Mouse (Mus musculus): ENCODE measurements around the gene Dennd6a. TPM values are rescaled to one million over a fixed set of nuclear protein-coding genes. Genes with fewer than 3 reads are reported as not detected.

Dennd6a gene
- polyA plus RNA-seq, 1 experiment, result 50.2 TPM

DNA sequence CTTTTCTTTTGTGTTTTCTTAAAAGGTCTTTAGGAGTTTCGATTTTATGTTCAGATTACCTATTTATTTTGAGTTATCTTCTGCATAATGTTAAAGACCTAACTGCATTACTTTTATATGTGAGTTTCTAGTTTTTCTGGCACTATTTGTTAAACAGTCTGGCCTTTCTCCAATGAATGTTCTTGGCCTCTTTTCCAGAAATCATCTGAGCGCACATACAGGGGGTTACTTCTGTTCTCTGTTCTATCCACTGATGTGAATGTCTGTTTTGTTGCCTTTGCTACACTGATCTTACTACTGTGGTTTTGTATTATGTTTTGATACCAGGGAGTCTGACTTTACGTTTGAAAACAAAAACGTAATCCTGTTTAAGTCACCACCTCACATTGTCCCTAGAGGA is 3.8 kb upstream of the Dennd6a start:
- Histone ChIP-seq H3K4me1 (ENCODE audit: control insufficient read depth, insufficient read depth, low read length) (peaks cover 5% of the 10 kb centered on the region; the same call in 1 of the 2 replicates), H3K4me3 (ENCODE audit: insufficient read depth, low read length) (no peak overlapping the region), H3K27ac (ENCODE audit: insufficient read depth, low read depth, low read length) (no peak overlapping the region)
- TF ChIP-seq CTCF (IDR thresholded peaks at IDR 0.05; ENCODE audit: low read depth, low read length), result no peak
- TF ChIP-seq POLR2A (IDR thresholded peaks at IDR 0.05; ENCODE audit: borderline replicate concordance, low read depth, low read length), result no peak

DNA sequence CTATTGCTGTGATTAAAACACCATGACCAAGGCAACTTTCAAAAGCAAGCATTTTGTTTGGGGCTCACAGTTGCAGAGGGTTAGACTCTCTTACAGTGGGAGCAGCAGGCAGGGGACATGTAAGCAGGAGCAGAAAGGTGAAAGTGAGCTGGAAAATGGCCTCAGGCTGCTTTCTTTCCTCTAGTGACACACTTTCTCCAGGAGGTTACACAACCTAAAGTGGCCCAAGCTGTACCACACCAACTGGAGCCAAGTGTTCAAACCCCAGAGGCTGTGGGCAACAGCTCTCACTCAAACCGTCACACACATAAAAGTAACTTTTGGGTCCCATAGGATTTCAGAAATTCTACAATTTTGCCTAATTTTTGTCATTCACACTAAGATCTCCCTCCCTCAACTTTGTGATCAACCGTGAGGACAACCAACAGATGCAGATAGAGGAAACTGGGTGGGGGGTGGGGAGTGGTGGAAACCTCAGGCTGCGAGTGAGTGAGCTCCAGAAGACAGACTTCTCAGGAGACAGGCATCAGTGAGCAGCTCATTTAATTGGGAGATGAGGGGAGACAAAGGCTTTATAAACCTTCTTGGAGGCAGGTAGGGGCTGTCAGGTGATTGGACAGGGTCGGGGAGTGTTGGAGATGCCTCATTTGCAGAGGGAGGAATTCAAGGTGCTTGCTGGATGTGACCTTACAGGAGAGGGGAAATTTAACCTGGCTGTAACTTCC is 1.5 kb upstream of the Dennd6a start:
- no peaks in the 10 kb centered on the region for H3K4me1 ChIP-seq (ENCODE audit: control insufficient read depth, insufficient read depth, low read length)
- TF ChIP-seq POLR2A (IDR thresholded peaks at IDR 0.05; ENCODE audit: borderline replicate concordance, low read depth, low read length), result no peak
- TF ChIP-seq CTCF (IDR thresholded peaks at IDR 0.05; ENCODE audit: low read depth, low read length), result no peak
- no peak overlapping the region for H3K4me3 ChIP-seq (ENCODE audit: insufficient read depth, low read length)
- H3K27ac ChIP-seq (ENCODE audit: insufficient read depth, low read depth, low read length), result no peak overlapping the region

DNA sequence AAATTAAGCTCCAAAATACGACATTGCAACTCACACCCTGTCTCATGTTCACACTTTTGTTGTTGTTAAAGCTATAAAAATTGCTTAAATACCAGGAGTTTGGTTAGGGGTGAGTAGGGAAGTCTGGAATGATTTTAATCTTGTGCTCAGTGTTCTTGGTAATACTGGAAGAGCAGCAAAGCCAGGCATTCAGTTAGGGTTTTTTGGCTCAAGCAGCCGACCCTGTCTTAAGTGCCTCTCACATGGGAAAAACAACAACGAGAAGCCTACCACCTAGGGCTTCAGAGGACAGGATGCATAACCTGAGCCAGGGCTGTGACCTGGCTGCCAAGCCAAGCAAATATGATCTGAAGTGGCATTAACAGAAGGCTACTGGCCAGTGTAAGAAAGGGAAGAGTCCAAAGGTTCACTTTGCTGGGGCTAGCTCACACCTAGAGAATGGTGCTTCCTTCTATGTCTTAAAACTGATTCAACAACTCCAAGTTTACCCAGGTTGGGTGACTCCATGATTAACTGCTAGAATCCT is 2.7 kb downstream of the Dennd6a start:
- Histone ChIP-seq H3K4me1 (ENCODE audit: control insufficient read depth, insufficient read depth, low read length) (peaks cover 8% of the 10 kb centered on the region), H3K4me3 (ENCODE audit: insufficient read depth, low read length) (no peak overlapping the region), H3K27ac (ENCODE audit: insufficient read depth, low read depth, low read length) (no peak overlapping the region)
- TF ChIP-seq CTCF (IDR thresholded peaks at IDR 0.05; ENCODE audit: low read depth, low read length) (no peak), POLR2A (IDR thresholded peaks at IDR 0.05; ENCODE audit: borderline replicate concordance, low read depth, low read length) (no peak)

DNA sequence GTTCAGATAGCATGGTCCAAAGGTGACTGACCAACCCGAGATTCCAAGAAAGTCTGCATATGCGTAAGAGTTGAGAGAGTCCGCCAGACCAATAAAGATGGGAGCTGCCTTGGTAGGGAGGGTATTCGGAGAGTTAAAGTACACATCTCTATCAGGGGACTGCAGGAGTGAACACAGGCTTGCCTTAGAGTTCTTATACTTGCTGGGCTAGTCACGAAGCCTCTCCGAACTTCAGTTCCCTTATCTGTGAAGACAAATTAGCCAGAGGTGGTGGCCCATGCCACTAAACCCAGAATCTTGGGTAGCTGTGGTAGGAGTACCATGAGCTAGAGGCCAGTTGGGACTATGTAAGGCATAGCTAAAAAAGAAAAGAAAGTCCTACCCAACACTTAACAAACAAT is 5.1 kb downstream of the Dennd6a start:
- H3K27ac ChIP-seq (ENCODE audit: insufficient read depth, low read depth, low read length), result no peak overlapping the region
- peaks cover 15% of the 10 kb centered on the region for H3K4me1 ChIP-seq (ENCODE audit: control insufficient read depth, insufficient read depth, low read length)
- TF ChIP-seq POLR2A (IDR thresholded peaks at IDR 0.05; ENCODE audit: borderline replicate concordance, low read depth, low read length) (no peak), CTCF (IDR thresholded peaks at IDR 0.05; ENCODE audit: low read depth, low read length) (no peak)
- no peak overlapping the region for H3K4me3 ChIP-seq (ENCODE audit: insufficient read depth, low read length)

- H3K27ac ChIP-seq (ENCODE audit: insufficient read depth, low read depth, low read length), result peak overlapping the region; percentile 96
- peak overlapping the region; percentile 73 for H3K4me3 ChIP-seq (ENCODE audit: insufficient read depth, low read length)
- TF ChIP-seq CTCF (IDR thresholded peaks at IDR 0.05; ENCODE audit: low read depth, low read length), result no peak
- peak; percentile 76 for TF ChIP-seq POLR2A (IDR thresholded peaks at IDR 0.05; ENCODE audit: borderline replicate concordance, low read depth, low read length)
- peaks cover 17% of the 10 kb centered on the region for H3K4me1 ChIP-seq (ENCODE audit: control insufficient read depth, insufficient read depth, low read length)
These were observed 6.0 kb downstream of the Dennd6a start for GRCm38 (mm10) chr14:26579346-26580343.

- H3K4me1 ChIP-seq (ENCODE audit: control insufficient read depth, insufficient read depth, low read length), result peaks cover 16% of the 10 kb centered on the region
- H3K27ac ChIP-seq (ENCODE audit: insufficient read depth, low read depth, low read length), result no peak overlapping the region
- no peak for TF ChIP-seq POLR2A (IDR thresholded peaks at IDR 0.05; ENCODE audit: borderline replicate concordance, low read depth, low read length)
- no peak for TF ChIP-seq CTCF (IDR thresholded peaks at IDR 0.05; ENCODE audit: low read depth, low read length)
- H3K4me3 ChIP-seq (ENCODE audit: insufficient read depth, low read length), result no peak overlapping the region
These were observed 10.0 kb downstream of the Dennd6a start for GRCm38 (mm10) chr14:26583645-26584044.

- H3K27ac ChIP-seq (ENCODE audit: insufficient read depth, low read depth, low read length), result no peak overlapping the region
These were observed 13.5 kb downstream of the Dennd6a start for GRCm38 (mm10) chr14:26587116-26587515.

DNA sequence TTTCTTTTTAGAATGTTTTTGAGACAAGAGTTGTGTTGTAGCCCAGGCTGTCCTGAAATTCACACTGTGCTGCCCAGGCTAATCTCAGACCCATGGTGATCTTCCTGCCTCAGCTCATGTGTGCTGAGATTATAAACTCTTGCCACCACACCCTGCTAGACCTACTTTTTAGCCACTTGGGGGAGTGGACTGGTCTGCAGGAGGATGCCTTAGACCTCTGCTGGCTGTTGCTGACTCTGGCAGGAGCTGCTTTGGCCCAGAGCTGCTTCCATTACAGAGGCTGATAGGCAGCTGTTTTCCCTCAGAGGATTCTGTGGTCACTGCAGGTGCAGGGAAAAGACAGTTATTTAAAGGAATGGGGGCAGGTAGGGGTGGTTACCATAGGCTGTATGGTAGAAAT is 17.7 kb downstream of the Dennd6a start:
- H3K4me3 ChIP-seq (ENCODE audit: insufficient read depth, low read length), result no peak overlapping the region
- H3K27ac ChIP-seq (ENCODE audit: insufficient read depth, low read depth, low read length), result no peak overlapping the region
- TF ChIP-seq POLR2A (IDR thresholded peaks at IDR 0.05; ENCODE audit: borderline replicate concordance, low read depth, low read length), result no peak
- TF ChIP-seq CTCF (IDR thresholded peaks at IDR 0.05; ENCODE audit: low read depth, low read length), result no peak
- peaks cover 3% of the 10 kb centered on the region; the same call in 1 of the 2 replicates for H3K4me1 ChIP-seq (ENCODE audit: control insufficient read depth, insufficient read depth, low read length)

More at GRCm38 (mm10) chr14:26587116-26587515, 13.5 kb downstream of the Dennd6a start:
- Histone ChIP-seq H3K4me1 (ENCODE audit: control insufficient read depth, insufficient read depth, low read length) (peaks cover 7% of the 10 kb centered on the region), H3K4me3 (ENCODE audit: insufficient read depth, low read length) (no peak overlapping the region)
- no peak for TF ChIP-seq POLR2A (IDR thresholded peaks at IDR 0.05; ENCODE audit: borderline replicate concordance, low read depth, low read length)
- no peak for TF ChIP-seq CTCF (IDR thresholded peaks at IDR 0.05; ENCODE audit: low read depth, low read length)

- TF ChIP-seq POLR2A (IDR thresholded peaks at IDR 0.05; ENCODE audit: borderline replicate concordance, low read depth, low read length) (no peak), CTCF (IDR thresholded peaks at IDR 0.05; ENCODE audit: low read depth, low read length) (no peak)
- H3K27ac ChIP-seq (ENCODE audit: insufficient read depth, low read depth, low read length), result no peak overlapping the region
- H3K4me1 ChIP-seq (ENCODE audit: control insufficient read depth, insufficient read depth, low read length), result peaks cover 3% of the 10 kb centered on the region; the same call in 1 of the 2 replicates
These were observed 19.7 kb downstream of the Dennd6a start for GRCm38 (mm10) chr14:26593281-26593895.

More at GRCm38 (mm10) chr14:26593281-26593895, 19.7 kb downstream of the Dennd6a start:
- no peak overlapping the region for H3K4me3 ChIP-seq (ENCODE audit: insufficient read depth, low read length)

Measured in bone marrow macrophage, adult 2 months (primary cell).